Mouse (Mus musculus): ENCODE data around the gene Mier2.

Mier2 gene

GRCm38 (mm10) chr10:79539701-79540495, 15.1 kb downstream of the Mier2 start:
- no peak for DNase-seq (ENCODE audit: low read depth)

GRCm38 (mm10) chr10:79538873-79539272, 16.1 kb downstream of the Mier2 start:
- DNase-seq (ENCODE audit: low read depth): no peak

DNA sequence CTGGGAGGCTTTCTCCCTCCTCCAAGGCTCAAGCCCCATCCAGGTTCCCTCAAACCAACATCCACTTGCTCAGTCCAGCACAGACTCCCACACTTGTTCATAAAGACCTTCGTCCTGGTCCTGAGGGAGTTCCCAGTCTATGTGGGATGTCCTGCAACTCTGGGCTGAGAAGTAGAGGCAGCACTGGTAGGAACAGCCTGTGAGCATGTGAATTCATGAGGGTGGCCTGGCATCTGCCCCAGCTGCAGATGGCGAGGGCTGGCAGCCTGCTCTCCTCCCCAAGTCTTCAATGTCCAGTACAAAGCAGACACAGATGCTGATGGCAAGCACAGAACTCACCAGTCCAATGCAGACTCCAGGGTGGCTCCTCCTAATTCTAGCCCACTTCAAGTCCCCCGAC, 16.7 kb downstream of the Mier2 start:
- DNase-seq (ENCODE audit: low read depth): no peak

DNA sequence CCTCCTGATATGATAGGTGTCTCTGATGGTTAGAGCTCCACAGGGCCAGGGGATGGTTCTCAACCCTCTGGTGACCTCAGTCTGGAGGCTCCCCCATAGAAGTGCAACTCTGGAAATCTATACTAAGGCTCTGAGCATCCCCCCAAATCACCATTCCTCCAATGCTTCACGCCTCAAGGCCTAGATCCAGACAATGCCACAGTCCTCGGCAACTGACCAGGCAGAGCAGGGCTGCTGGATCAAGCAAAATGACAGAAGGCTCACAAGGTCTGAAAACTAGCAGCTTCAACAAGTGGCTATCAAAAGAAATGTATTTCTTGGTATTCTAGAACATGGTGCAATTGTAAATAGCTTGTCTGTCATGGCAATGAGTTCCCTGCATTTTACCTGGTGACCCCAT, 17.2 kb downstream of the Mier2 start:
- DNase-seq (ENCODE audit: low read depth): no peak

GRCm38 (mm10) chr10:79537271-79537670, 17.7 kb downstream of the Mier2 start:
- no peak for DNase-seq (ENCODE audit: low read depth)

DNA sequence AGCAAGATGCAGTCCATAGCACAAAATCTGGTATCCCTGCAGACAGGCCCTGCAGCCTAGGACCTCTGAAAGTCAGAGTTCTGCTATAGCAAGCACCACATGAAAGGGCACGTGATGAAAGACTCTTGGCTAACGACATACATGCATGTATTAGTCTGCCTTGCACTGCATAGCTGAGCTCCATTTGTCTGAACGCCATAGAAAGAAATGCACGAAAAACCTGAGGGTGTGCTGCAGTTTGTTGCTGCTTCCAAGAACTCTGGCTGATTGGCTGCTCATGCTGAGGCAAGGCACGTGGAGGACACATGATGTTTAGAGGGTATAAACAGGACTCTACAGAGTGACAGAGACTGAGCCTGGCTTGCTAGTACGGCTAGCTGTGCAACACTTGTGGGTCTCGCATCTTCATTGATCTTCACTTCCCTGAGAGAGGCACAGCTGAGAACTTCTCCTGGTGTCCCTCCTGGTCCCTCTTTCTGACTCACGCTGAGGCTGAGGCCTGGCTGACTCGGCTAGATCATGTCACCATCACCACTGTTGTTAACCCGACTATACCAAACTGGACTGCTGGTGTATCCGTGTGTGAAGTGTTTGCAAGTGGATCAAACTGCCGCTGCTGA, 18.4 kb downstream of the Mier2 start:
- no peak for DNase-seq (ENCODE audit: low read depth)

GRCm38 (mm10) chr10:79535431-79535830, 19.6 kb downstream of the Mier2 start:
- DNase-seq (ENCODE audit: low read depth): no peak

GRCm38 (mm10) chr10:79534426-79534825, 20.6 kb downstream of the Mier2 start:
- no peak for DNase-seq (ENCODE audit: low read depth)

DNA sequence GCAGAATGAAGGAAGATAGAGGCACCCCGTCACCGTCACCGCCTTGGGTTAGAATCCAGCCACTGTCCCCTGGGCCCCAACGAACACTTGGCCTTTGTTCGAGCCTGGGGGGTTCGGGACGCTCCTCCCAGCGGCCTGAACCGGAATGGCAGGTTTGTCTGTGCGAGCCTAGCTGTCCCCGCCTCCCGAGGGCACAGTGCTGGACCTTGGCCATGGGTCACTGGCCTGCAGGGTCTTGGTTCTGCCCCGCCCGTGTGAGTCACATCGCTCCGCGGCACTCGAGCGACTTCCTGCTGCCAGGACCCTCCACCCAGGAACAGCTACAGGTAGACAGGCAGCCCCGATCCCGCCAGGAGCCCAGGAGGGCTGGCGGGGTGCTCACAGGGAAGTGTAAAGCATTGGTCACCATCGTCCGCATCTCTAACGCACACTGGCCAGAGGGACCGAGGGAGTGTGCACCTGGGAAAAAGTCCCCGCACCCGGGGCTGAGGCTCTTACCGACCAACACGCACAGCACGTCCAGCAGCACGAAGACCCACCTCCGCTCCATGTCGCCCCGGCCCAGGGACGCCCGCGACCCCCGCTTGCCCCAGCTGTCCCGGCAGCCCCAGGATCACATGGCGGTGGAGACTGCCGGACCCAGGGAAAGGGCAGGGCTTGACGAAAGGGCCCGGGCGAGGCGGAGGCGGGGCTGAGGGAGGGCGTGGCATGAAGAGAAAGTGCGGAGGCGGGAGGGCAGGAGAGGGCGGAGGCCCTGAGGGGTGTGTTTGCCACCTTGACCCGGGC, 21.7 kb downstream of the Mier2 start, which contains the start of gene Plpp2:
Plpp2 (minus strand) TSS at position 671 of the 786 bp plus-strand sequence.
- DNase-seq (ENCODE audit: low read depth): peak; percentile 54

- no peak for DNase-seq (ENCODE audit: low read depth)
These were observed 22.3 kb downstream of the Mier2 start for GRCm38 (mm10) chr10:79532678-79533077.

GRCm38 (mm10) chr10:79531593-79531992, 23.4 kb downstream of the Mier2 start:
- no peak for DNase-seq (ENCODE audit: low read depth)

DNA sequence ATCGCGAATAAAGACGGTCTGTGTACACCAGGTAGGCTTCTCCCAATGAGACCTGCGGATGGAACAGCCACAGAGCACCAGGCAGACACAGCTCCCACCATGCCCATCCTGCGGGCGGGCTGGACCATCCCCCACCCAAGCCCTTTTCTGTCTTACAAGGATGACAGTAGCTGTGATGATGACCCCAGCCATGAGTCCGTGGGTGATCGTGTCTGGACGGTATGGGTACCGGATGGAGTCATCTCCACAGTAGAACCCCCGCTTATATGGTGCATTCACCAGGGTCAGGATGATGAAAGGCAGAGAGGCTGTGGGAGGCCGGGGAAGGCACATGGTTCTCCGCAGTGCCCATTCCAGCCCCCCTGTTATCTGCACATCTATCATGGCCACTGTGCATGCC, 24.3 kb downstream of the Mier2 start:
- no peak for DNase-seq (ENCODE audit: low read depth)

GRCm38 (mm10) chr10:79530241-79530640, 24.8 kb downstream of the Mier2 start:
- no peak for DNase-seq (ENCODE audit: low read depth)

GRCm38 (mm10) chr10:79528081-79528480, 26.9 kb downstream of the Mier2 start:
- no peak for DNase-seq (ENCODE audit: low read depth)

- DNase-seq (ENCODE audit: low read depth): no peak
These were observed 27.6 kb downstream of the Mier2 start for GRCm38 (mm10) chr10:79527453-79527845.

DNA sequence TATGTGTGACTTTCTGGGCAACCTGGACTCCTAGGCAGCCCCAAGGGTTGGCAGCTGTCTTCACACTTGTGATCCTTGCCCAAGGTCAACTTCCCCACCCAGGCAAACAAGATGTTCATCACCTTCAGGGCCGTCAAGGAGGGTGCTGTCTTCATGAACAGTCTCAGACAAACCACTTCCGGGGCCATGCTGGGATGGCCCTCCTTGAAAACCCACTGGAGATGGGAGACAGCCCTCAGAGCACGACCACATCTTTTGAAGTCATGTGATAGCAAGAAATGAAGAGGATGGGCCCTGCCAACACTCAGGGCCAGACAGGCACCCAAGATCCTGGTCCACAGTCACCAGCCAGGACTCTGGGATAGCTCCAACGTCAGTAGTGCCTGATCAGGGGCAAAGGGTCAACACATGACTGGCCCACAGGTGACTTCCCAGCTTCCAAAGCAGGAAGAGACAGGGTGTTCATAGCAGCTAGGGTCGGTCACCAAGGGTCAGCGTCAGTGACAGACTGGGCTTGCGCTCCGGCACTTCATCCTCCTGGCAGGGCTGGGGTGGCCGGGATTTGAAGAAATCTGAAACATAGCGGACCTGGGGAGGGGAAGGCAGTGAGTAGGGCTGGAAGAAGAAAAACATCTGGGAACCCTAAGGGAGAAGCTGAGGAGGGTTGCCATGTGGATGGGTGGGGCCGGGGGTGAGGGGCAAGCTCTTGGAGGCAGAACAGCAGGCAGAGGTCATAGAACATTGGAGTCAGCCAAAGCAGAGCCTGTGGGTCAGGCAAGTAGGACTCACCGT, 28.1 kb downstream of the Mier2 start:
- DNase-seq (ENCODE audit: low read depth): no peak

- DNase-seq (ENCODE audit: low read depth): no peak
These were observed 29.3 kb downstream of the Mier2 start for GRCm38 (mm10) chr10:79525456-79526325.

DNA sequence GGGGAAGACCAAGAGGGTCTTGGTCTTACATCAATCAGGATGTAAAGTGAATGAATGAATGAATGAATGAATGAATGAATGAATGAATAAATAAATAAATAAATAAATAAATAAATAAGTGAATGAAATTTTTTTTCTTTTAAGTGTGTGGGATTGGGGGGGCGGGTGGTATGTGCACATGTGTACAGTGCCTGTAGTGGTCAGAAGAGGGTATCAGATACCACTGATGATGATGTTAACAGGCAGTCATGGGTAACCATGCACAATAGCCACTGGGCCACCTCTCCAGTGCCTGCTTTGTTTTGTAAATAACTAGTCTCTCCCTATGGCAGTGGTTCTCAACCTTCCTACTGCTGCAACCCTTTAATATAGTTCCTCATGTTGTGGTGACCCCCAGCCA, 30.6 kb downstream of the Mier2 start:
- DNase-seq (ENCODE audit: low read depth): no peak

DNA sequence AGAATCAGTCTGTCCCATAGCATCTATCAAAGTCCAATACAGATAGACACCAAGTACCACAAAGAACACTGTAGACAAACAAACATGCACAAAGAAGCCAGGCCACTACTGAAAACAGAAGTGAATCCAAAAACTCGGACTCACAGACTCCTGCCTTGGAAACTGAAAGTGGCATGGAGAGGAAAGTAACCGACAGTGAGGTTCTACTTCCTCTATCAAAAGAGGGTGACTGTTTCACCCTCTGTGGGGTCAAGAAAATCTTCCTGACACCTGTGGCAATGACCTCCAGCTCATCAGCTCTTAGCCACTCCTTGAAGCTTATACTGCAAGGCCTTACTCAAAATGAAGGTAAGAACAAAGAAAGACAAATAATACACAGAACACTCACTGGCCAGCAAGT, 48.3 kb downstream of the Mier2 start:
- DNase-seq (ENCODE audit: low read depth): no peak

DNA sequence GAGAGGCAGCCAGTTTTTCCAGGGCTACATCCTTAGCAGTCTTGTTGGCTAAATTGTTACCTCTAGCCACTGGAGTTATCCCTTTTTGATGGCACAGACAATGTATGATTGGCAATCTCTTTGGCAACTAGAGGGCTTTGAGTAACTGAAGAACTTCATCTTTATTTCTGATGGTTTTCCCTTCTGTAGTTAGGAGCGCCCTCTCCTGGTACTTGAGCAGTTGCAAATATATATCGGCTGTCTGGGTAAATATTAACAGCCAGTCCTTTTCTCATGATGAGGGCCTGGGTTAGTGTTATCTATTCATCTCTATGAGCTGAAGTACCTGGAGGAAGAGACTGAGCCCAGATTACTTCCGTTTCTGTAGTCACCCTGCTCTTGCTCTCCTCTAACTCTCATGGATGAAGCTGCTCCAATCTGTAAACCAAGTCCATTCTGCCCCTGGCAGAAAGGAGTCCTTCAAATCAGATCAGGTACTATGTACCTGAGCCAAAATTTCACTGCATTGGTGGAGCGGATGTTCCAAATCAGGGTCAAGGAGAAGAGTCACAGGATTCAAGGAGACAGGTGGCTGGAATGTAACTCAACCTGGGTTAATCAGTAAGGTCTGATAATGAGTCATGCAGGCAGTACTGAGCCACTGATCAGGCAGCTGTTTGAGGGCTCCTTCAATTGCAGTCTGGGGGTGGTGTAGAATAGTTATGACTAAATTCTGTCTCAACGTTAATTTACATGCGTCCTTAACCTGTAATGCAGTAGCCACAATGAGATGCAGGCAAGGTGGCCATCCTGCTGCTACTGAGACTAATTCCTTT, 52.0 kb downstream of the Mier2 start:
- DNase-seq (ENCODE audit: low read depth): peak; percentile 20

Measured in naive thymus-derived CD4-positive, alpha-beta T cell, adult 2 months (primary cell).